Mouse (Mus musculus) neural tube, embryonic 11.5 days (tissue): Measurements from ENCODE around the gene Zeb2. TPM values are rescaled to one million over a fixed set of nuclear protein-coding genes. Genes with fewer than 3 reads are reported as not detected.

Experiments
- ATAC-seq: fragments of 200-750 bp; cut with Nextera tagmentation; 2 replicates; pipeline ENCODE4 v1.8.0; 2017; ENCODE audit warnings: moderate number of reproducible peaks, mild to moderate bottlenecking, moderate TSS enrichment, moderate library complexity; ENCODE audit not compliant: insufficient read depth, low FRiP score, low TSS enrichment
- DNase-seq: peaks from one replicate; pipeline ENCODE4 v3.0.0-alpha.2; 2015; ENCODE audit warnings: low spot score
- H3K27ac ChIP-seq: fragments of 300-500 bp; sonication (generic); 2 replicates; pipeline ENCODE4 v1.5.1; 2014; ENCODE audit warnings: low read depth, mild to moderate bottlenecking, low read length
- H3K27me3 ChIP-seq: fragments of 300-500 bp; sonication (generic); 2 replicates; pipeline ENCODE4 v1.6.1; 2014; ENCODE audit warnings: mild to moderate bottlenecking, low read length, mixed read lengths; ENCODE audit not compliant: control insufficient read depth, insufficient read depth
- H3K36me3 ChIP-seq: fragments of 300-500 bp; sonication (generic); 2 replicates; pipeline ENCODE4 v1.6.1; 2014; ENCODE audit warnings: mild to moderate bottlenecking, low read length, moderate library complexity, mixed read lengths; ENCODE audit not compliant: control insufficient read depth, insufficient read depth
- H3K4me1 ChIP-seq: fragments of 300-500 bp; sonication (generic); 2 replicates; pipeline ENCODE4 v1.6.1; 2014; ENCODE audit warnings: low read length, mixed read lengths; ENCODE audit not compliant: control insufficient read depth, insufficient read depth
- H3K4me2 ChIP-seq: fragments of 300-500 bp; sonication (generic); 2 replicates; pipeline ENCODE4 v1.6.1; 2014; ENCODE audit warnings: low read depth, mild to moderate bottlenecking, moderate library complexity
- H3K4me3 ChIP-seq: fragments of 300-500 bp; sonication (generic); 2 replicates; pipeline ENCODE4 v1.5.1; 2014; ENCODE audit warnings: low read depth, low read length
- H3K9ac ChIP-seq: fragments of 300-500 bp; sonication (generic); 2 replicates; pipeline ENCODE4 v1.6.1; 2014; ENCODE audit warnings: mild to moderate bottlenecking, low read length
- H3K9me3 ChIP-seq: fragments of 300-500 bp; sonication (generic); 2 replicates; pipeline ENCODE4 v1.6.1; 2016; ENCODE audit warnings: low read length; ENCODE audit not compliant: control insufficient read depth
- WGBS: fragments of 180-500 bp; shearing (Covaris S2); extraction: QIAGEN DNeasy Blood & Tissue Kit; methylation state at CpG from one replicate; pipeline ENCODE4 v1.1.7; 2014; 5-methylcytosine and 5-hydroxymethylcytosine counted together
- polyA plus RNA-seq: library from polyadenylated mRNA; unstranded; fragments of >200 nt; fragmentation: Nextera tagmentation; extraction: Ambion mirVana; gene quantifications from 2 replicates; pipeline ENCODE4 v1.2.1, GENCODE M21; 2014

The Zeb2 gene
- polyA plus RNA-seq, 1 experiment from 2014 or later, result 55.9 TPM

GRCm38 (mm10) chr2:45040706-45041312 is 76.4 kb downstream of the Zeb2 start:
- DNase-seq, result no peak
- H3K4me1 ChIP-seq, result peaks cover 13% of the 10 kb centered on the region
- no peaks in the 10 kb centered on the region for H3K36me3 ChIP-seq
- WGBS, result 74% methylated on average over 13 of the region's 13 CpGs
- no peak overlapping the region for H3K27ac ChIP-seq
- no peaks in the 10 kb centered on the region for H3K27me3 ChIP-seq
- no peaks in the 10 kb centered on the region for H3K9me3 ChIP-seq
- no peak for ATAC-seq
- no peak overlapping the region for H3K4me3 ChIP-seq
- no peak overlapping the region for H3K4me2 ChIP-seq
- no peak overlapping the region for H3K9ac ChIP-seq

DNA sequence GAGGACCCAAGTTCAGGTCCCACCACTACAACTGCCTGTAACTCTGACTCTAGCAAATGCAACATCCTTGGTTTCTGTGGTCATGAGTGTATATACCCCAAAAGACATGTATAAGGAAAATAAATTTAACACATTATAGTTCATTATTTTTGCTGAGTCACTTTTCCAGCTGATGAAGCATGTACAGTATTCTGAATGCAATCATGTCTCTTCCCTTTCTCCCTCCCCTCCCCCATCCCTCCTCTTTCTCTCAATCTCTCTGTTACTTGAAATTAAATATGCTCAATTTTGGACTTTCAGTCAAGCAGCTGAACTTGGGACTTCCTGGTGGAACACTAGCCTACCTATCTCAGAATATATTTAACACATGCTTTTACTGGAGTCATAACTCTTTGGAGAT is 77.7 kb downstream of the Zeb2 start:
- no peak overlapping the region for H3K4me2 ChIP-seq
- ATAC-seq (no peak), DNase-seq (no peak)
- no peak overlapping the region for H3K27ac ChIP-seq
- no peaks in the 10 kb centered on the region for H3K9me3 ChIP-seq
- H3K36me3 ChIP-seq, result no peaks in the 10 kb centered on the region
- peaks cover 13% of the 10 kb centered on the region for H3K4me1 ChIP-seq
- no peak overlapping the region for H3K9ac ChIP-seq
- H3K27me3 ChIP-seq, result no peaks in the 10 kb centered on the region
- no peak overlapping the region for H3K4me3 ChIP-seq

GRCm38 (mm10) chr2:45028091-45028638 is 89.0 kb downstream of the Zeb2 start:
- WGBS, result 56% methylated on average over 7 of the region's 7 CpGs
- H3K4me1 ChIP-seq, result peaks cover 18% of the 10 kb centered on the region; the same call in 1 of the 2 replicates
- no peak for ATAC-seq
- DNase-seq, result no peak
- H3K9me3 ChIP-seq, result no peaks in the 10 kb centered on the region
- no peak overlapping the region for H3K4me2 ChIP-seq
- no peak overlapping the region for H3K9ac ChIP-seq
- no peak overlapping the region for H3K27ac ChIP-seq
- no peak overlapping the region for H3K4me3 ChIP-seq
- H3K36me3 ChIP-seq, result no peaks in the 10 kb centered on the region
- H3K27me3 ChIP-seq, result no peaks in the 10 kb centered on the region

DNA sequence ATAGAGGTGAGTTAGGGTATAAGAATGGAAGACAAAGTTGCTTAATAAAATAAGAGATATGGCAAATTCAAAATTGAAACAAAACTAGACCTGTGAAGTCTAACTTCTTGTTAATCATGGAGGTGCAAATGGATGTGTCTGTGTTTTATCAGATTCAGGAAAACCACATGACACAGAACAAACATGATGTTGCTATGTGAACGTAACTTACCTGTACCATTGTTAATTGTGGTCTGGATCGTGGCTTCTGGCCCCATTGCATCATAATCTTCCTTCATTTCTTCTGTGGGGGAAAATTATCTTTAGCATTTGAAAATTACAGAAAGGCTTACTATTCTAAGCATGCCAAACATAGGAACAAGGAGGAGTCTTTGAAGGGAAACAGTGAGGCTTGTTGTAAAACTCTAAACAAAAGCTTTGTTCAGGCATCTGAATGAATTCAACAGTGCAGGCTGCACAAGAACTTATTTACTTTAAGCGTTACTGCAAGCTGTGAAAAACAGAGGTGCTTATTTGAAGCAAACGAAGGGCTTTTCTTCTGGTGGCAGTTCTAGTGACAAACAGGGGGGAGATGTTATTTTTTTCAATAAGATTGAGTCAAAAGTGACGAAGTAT is 99.9 kb downstream of the Zeb2 start:
- WGBS, result 72% methylated on average over 5 of the region's 5 CpGs
- DNase-seq (no peak), ATAC-seq (no peak)
- H3K9me3 ChIP-seq, result no peaks in the 10 kb centered on the region
- no peak overlapping the region for H3K4me3 ChIP-seq
- no peak overlapping the region for H3K27ac ChIP-seq
- no peaks in the 10 kb centered on the region for H3K4me1 ChIP-seq
- no peaks in the 10 kb centered on the region for H3K27me3 ChIP-seq
- H3K9ac ChIP-seq, result no peak overlapping the region
- no peaks in the 10 kb centered on the region for H3K36me3 ChIP-seq
- H3K4me2 ChIP-seq, result no peak overlapping the region

DNA sequence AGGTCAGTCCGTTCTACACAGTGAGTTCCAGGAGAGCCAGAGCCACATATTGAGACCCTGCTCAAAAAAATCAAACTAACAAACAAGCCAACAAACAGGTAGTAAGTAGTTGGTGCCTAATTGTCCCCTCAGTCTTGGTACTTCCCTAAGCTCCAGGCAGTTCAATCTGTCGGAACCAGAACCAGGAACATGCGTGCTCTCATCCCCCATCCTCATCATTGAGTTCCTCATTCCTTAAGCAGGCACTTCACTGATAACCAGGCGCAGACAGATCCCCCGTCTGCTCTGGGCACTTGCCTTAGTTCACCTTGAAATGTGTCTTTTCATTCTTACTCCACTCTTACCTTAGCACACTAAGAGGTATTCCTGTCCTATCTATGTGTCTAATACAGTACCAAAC is 103.9 kb downstream of the Zeb2 start:
- ATAC-seq, result no peak
- Histone ChIP-seq H3K36me3 (no peaks in the 10 kb centered on the region), H3K27ac (no peak overlapping the region), H3K9me3 (no peaks in the 10 kb centered on the region), H3K9ac (no peak overlapping the region), H3K4me1 (no peaks in the 10 kb centered on the region), H3K4me3 (no peak overlapping the region), H3K27me3 (no peaks in the 10 kb centered on the region), H3K4me2 (no peak overlapping the region)
- 94% methylated on average over 5 of the region's 5 CpGs for WGBS
- DNase-seq, result no peak

DNA sequence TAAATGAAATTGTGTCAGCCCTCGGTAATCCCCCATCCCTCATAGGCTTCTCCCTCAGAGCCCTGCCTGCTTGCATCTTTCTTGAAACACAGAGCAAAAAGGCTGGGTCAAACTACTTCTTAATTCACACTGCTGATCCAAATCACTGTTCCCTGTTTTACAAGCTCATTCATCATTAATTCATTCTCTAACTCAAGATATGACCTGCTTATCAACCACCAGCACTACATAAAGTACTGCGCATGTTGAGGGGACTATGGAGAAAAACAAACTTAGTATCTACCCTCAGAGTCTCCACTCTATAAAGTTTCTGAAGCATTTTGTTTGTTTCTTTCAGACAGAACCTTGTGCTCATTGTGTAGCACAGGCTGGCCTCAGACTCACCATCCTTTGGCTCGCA is 104.5 kb downstream of the Zeb2 start:
- Histone ChIP-seq H3K36me3 (no peaks in the 10 kb centered on the region), H3K9ac (no peak overlapping the region), H3K4me2 (no peak overlapping the region), H3K4me1 (no peaks in the 10 kb centered on the region), H3K27ac (no peak overlapping the region), H3K9me3 (no peaks in the 10 kb centered on the region), H3K27me3 (no peaks in the 10 kb centered on the region), H3K4me3 (no peak overlapping the region)
- no peak for ATAC-seq
- WGBS, result 94% methylated on average over 3 of the region's 3 CpGs
- DNase-seq, result no peak

- Histone ChIP-seq H3K4me1 (no peaks in the 10 kb centered on the region), H3K9ac (no peak overlapping the region), H3K36me3 (no peaks in the 10 kb centered on the region), H3K27me3 (no peaks in the 10 kb centered on the region), H3K27ac (no peak overlapping the region), H3K4me2 (no peak overlapping the region), H3K9me3 (no peaks in the 10 kb centered on the region), H3K4me3 (no peak overlapping the region)
- ATAC-seq, result no peak
- 90% methylated on average over 1 of the region's 1 CpGs for WGBS
- DNase-seq, result no peak
Observed at GRCm38 (mm10) chr2:45010701-45011100, 106.5 kb downstream of the Zeb2 start.

GRCm38 (mm10) chr2:44999906-45000305 is 117.3 kb downstream of the Zeb2 start:
- WGBS, result 43% methylated on average over 6 of the region's 6 CpGs
- Histone ChIP-seq H3K4me3 (no peak overlapping the region), H3K27ac (no peak overlapping the region), H3K9me3 (no peaks in the 10 kb centered on the region), H3K9ac (no peak overlapping the region), H3K27me3 (no peaks in the 10 kb centered on the region), H3K36me3 (peaks cover 2% of the 10 kb centered on the region; the same call in 1 of the 2 replicates), H3K4me1 (peaks cover 3% of the 10 kb centered on the region; the same call in 1 of the 2 replicates), H3K4me2 (no peak overlapping the region)
- ATAC-seq (no peak), DNase-seq (peak; percentile 38)

GRCm38 (mm10) chr2:44998710-44999109 is 118.5 kb downstream of the Zeb2 start:
- no peaks in the 10 kb centered on the region for H3K27me3 ChIP-seq
- no peak overlapping the region for H3K9ac ChIP-seq
- no peak overlapping the region for H3K4me2 ChIP-seq
- H3K27ac ChIP-seq, result no peak overlapping the region
- ATAC-seq (no peak), DNase-seq (no peak)
- 94% methylated on average over 5 of the region's 5 CpGs for WGBS
- H3K36me3 ChIP-seq, result peaks cover 2% of the 10 kb centered on the region; the same call in 1 of the 2 replicates
- peaks cover 3% of the 10 kb centered on the region; the same call in 1 of the 2 replicates for H3K4me1 ChIP-seq
- no peaks in the 10 kb centered on the region for H3K9me3 ChIP-seq
- no peak overlapping the region for H3K4me3 ChIP-seq
